Mouse (Mus musculus) CH12.LX (cell line): ENCODE measurements around the gene Skap1. TPM values are rescaled to one million over a fixed set of nuclear protein-coding genes. Genes with fewer than 3 reads are reported as not detected.

Experiments used
- DNase-seq: peaks from one replicate; pipeline ENCODE4 v3.0.0-alpha.2; 2013; ENCODE audit errors: extremely low read depth
- H3K27ac ChIP-seq: 2 replicates; pipeline ENCODE4 v1.5.1; 2012; ENCODE audit warnings: low read depth, mild to moderate bottlenecking, control low read depth, moderate library complexity; ENCODE audit not compliant: insufficient read depth
- H3K27me3 ChIP-seq: replicated peaks from 2 replicates; pipeline ENCODE3; 2012; ENCODE audit warnings: inconsistent platforms
- H3K36me3 ChIP-seq, 2 experiments: replicated peaks in 1 of 2; 2 replicates each; pipeline versions ENCODE3 to v1.6.1; 2012; ENCODE audit warnings: inconsistent platforms in 1 of 2, low read length in 1 of 2, mild to moderate bottlenecking in 1 of 2, mixed read lengths in 1 of 2, moderate library complexity in 1 of 2; ENCODE audit not compliant: control insufficient read depth in 1 of 2, insufficient read depth in 1 of 2
- H3K4me1 ChIP-seq, 2 experiments: 2 replicates each; pipeline ENCODE4 v1.6.1; 2012; ENCODE audit warnings: inconsistent platforms in 1 of 2, moderate library complexity in 1 of 2; ENCODE audit not compliant: insufficient read depth in 2 of 2, control insufficient read depth in 1 of 2
- H3K4me2 ChIP-seq: 2 replicates; pipeline ENCODE4 v1.6.1; 2012; ENCODE audit warnings: low read depth, mild to moderate bottlenecking, control low read depth; ENCODE audit not compliant: poor library complexity, insufficient read depth, severe bottlenecking
- H3K4me3 ChIP-seq, 3 experiments: fragments of 150-350 bp in 1 of 3; sonication (generic) in 1 of 3; replicated peaks in 1 of 3; 2 replicates each; pipeline versions ENCODE3 to v1.5.1; 2011 to 2012; ENCODE audit warnings: low read depth in 2 of 3, low read length in 2 of 3, mild to moderate bottlenecking in 2 of 3, moderate library complexity in 2 of 3, control low read depth in 1 of 3, improper control_type of control experiment in 1 of 3, inconsistent platforms in 1 of 3, mixed read lengths in 1 of 3; ENCODE audit not compliant: poor library complexity in 1 of 3
- H3K79me2 ChIP-seq: replicated peaks from 2 replicates; pipeline ENCODE4 v1.6.1; 2012; ENCODE audit warnings: mild to moderate bottlenecking, moderate library complexity; ENCODE audit not compliant: control insufficient read depth, poor library complexity, insufficient read depth, severe bottlenecking; ENCODE audit errors: extremely low read depth
- H3K9ac ChIP-seq: 2 replicates; pipeline ENCODE4 v1.6.1; 2012; ENCODE audit warnings: low read depth, mild to moderate bottlenecking, control low read depth, moderate library complexity; ENCODE audit not compliant: insufficient read depth
- H3K9me3 ChIP-seq: replicated peaks from 2 replicates; pipeline ENCODE3; 2012; ENCODE audit warnings: low read length, inconsistent platforms, mixed read lengths
- BHLHE40 ChIP-seq: IDR thresholded peaks from 2 replicates; pipeline ENCODE4 v1.6.1; 2011; ENCODE audit warnings: mild to moderate bottlenecking, low read depth, low read length, improper control_type of control experiment
- CHD1 ChIP-seq: IDR thresholded peaks from 2 replicates; pipeline ENCODE4 v1.6.1; 2012; ENCODE audit warnings: low read depth, low read length, improper control_type of control experiment, inconsistent platforms
- CHD2 ChIP-seq: IDR thresholded peaks from 2 replicates; pipeline ENCODE4 v1.6.1; 2011; ENCODE audit warnings: low read length, improper control_type of control experiment
- CTCF ChIP-seq, 2 experiments: IDR thresholded peaks in 1 of 2; conservative IDR thresholded peaks in 1 of 2; 2 replicates each; pipeline ENCODE4 v1.5.1; 2011 to 2012; ENCODE audit warnings: low read depth in 2 of 2, low read length in 2 of 2, improper control_type of control experiment in 1 of 2, inconsistent platforms in 1 of 2, mild to moderate bottlenecking in 1 of 2, moderate library complexity in 1 of 2
- E2F4 ChIP-seq: IDR thresholded peaks from 2 replicates; pipeline ENCODE4 v1.6.1; 2011; ENCODE audit warnings: low read depth, low read length, improper control_type of control experiment; ENCODE audit not compliant: insufficient replicate concordance
- ELF1 ChIP-seq: IDR thresholded peaks from 2 replicates; pipeline ENCODE4 v1.6.1; 2014; ENCODE audit warnings: low read depth, mild to moderate bottlenecking, inconsistent platforms, low read length, improper control_type of control experiment
- EP300 ChIP-seq: IDR thresholded peaks from 2 replicates; pipeline ENCODE4 v1.6.1; 2011; ENCODE audit warnings: low read length, improper control_type of control experiment
- ETS1 ChIP-seq: conservative IDR thresholded peaks from 2 replicates; pipeline ENCODE4 v1.6.1; 2012; ENCODE audit warnings: low read depth, mild to moderate bottlenecking, inconsistent platforms, low read length, improper control_type of control experiment, moderate library complexity
- GABPA ChIP-seq: IDR thresholded peaks from 2 replicates; pipeline ENCODE4 v1.6.1; 2012; ENCODE audit warnings: low read depth, low read length, improper control_type of control experiment, inconsistent platforms; ENCODE audit not compliant: insufficient replicate concordance
- HCFC1 ChIP-seq: IDR thresholded peaks from 2 replicates; pipeline ENCODE4 v1.6.1; 2012; ENCODE audit warnings: low read depth, mild to moderate bottlenecking, inconsistent platforms, low read length, improper control_type of control experiment
- IRF4 ChIP-seq: IDR thresholded peaks from 2 replicates; pipeline ENCODE4 v1.6.1; 2014; ENCODE audit warnings: low read depth, mild to moderate bottlenecking, inconsistent platforms, low read length, improper control_type of control experiment
- JUN ChIP-seq: IDR thresholded peaks from 2 replicates; pipeline ENCODE4 v1.6.1; 2011; ENCODE audit warnings: low read depth, mild to moderate bottlenecking, low read length, improper control_type of control experiment, moderate library complexity; ENCODE audit not compliant: insufficient read depth
- JUND ChIP-seq: conservative IDR thresholded peaks from 2 replicates; pipeline ENCODE4 v1.6.1; 2011; ENCODE audit warnings: low read depth, low read length, improper control_type of control experiment
- KAT2A ChIP-seq: IDR thresholded peaks from 2 replicates; pipeline ENCODE4 v1.6.1; 2012; ENCODE audit warnings: low read length, improper control_type of control experiment, inconsistent platforms; ENCODE audit not compliant: insufficient replicate concordance
- MAFK ChIP-seq: IDR thresholded peaks from 2 replicates; pipeline ENCODE4 v1.6.1; 2011; ENCODE audit warnings: low read length, improper control_type of control experiment; ENCODE audit not compliant: insufficient replicate concordance
- MAX ChIP-seq: IDR thresholded peaks from 2 replicates; pipeline ENCODE4 v1.6.1; 2011; ENCODE audit warnings: low read length, improper control_type of control experiment
- MAZ ChIP-seq: IDR thresholded peaks from 2 replicates; pipeline ENCODE4 v1.6.1; 2012; ENCODE audit warnings: low read depth, mild to moderate bottlenecking, inconsistent platforms, low read length, improper control_type of control experiment, moderate library complexity
- MEF2A ChIP-seq: IDR thresholded peaks from 2 replicates; pipeline ENCODE4 v1.6.1; 2014; ENCODE audit warnings: low read depth, mild to moderate bottlenecking, inconsistent platforms, low read length, improper control_type of control experiment, borderline replicate concordance
- MXI1 ChIP-seq: IDR thresholded peaks from 2 replicates; pipeline ENCODE4 v1.6.1; 2011; ENCODE audit warnings: mild to moderate bottlenecking, low read depth, low read length, improper control_type of control experiment
- MYC ChIP-seq: IDR thresholded peaks from 2 replicates; pipeline ENCODE4 v1.6.1; 2011; ENCODE audit warnings: low read depth, mild to moderate bottlenecking, improper control_type of control experiment, low read length
- NELFE ChIP-seq: IDR thresholded peaks from 2 replicates; pipeline ENCODE4 v1.6.1; 2011; ENCODE audit warnings: low read depth, low read length, improper control_type of control experiment
- NRF1 ChIP-seq: IDR thresholded peaks from 2 replicates; pipeline ENCODE4 v1.6.1; 2014; ENCODE audit warnings: low read depth, mild to moderate bottlenecking, inconsistent platforms, low read length, improper control_type of control experiment, moderate library complexity
- PAX5 ChIP-seq: IDR thresholded peaks from 2 replicates; pipeline ENCODE4 v1.6.1; 2012; ENCODE audit warnings: low read length, inconsistent platforms, mixed read lengths
- POLR2A ChIP-seq: IDR thresholded peaks from 2 replicates; pipeline ENCODE4 v1.6.1; 2011; ENCODE audit warnings: low read depth, mild to moderate bottlenecking, improper control_type of control experiment, low read length
- POLR2AphosphoS2 ChIP-seq: IDR thresholded peaks from 2 replicates; pipeline ENCODE4 v1.6.1; 2011; ENCODE audit warnings: low read depth, low read length, improper control_type of control experiment
- RAD21 ChIP-seq: IDR thresholded peaks from 2 replicates; pipeline ENCODE4 v1.6.1; 2011; ENCODE audit warnings: low read depth, mild to moderate bottlenecking, low read length, improper control_type of control experiment, moderate library complexity
- RCOR1 ChIP-seq: conservative IDR thresholded peaks from 2 replicates; pipeline ENCODE4 v1.6.1; 2012; ENCODE audit warnings: low read depth, mild to moderate bottlenecking, inconsistent platforms, low read length, improper control_type of control experiment
- SIN3A ChIP-seq: IDR thresholded peaks from 2 replicates; pipeline ENCODE4 v1.6.1; 2012; ENCODE audit warnings: low read length, improper control_type of control experiment, inconsistent platforms
- SMC3 ChIP-seq: IDR thresholded peaks from 2 replicates; pipeline ENCODE4 v1.6.1; 2011; ENCODE audit warnings: low read depth, low read length, improper control_type of control experiment
- TBP ChIP-seq: conservative IDR thresholded peaks from 2 replicates; pipeline ENCODE4 v1.6.1; 2011; ENCODE audit warnings: low read depth, low read length, improper control_type of control experiment
- TCF12 ChIP-seq: IDR thresholded peaks from 2 replicates; pipeline ENCODE4 v1.6.1; 2014; ENCODE audit warnings: low read depth, mild to moderate bottlenecking, inconsistent platforms, low read length, improper control_type of control experiment
- UBTF ChIP-seq: IDR thresholded peaks from 2 replicates; pipeline ENCODE4 v1.6.1; 2012; ENCODE audit warnings: low read depth, mild to moderate bottlenecking, inconsistent platforms, low read length, improper control_type of control experiment, moderate library complexity
- USF1 ChIP-seq: IDR thresholded peaks from 2 replicates; pipeline ENCODE4 v1.6.1; 2014; ENCODE audit warnings: low read depth, mild to moderate bottlenecking, inconsistent platforms, low read length, improper control_type of control experiment
- USF2 ChIP-seq: conservative IDR thresholded peaks from 2 replicates; pipeline ENCODE4 v1.6.1; 2011; ENCODE audit warnings: low read depth, low read length, improper control_type of control experiment
- ZC3H11A ChIP-seq: IDR thresholded peaks from 2 replicates; pipeline ENCODE4 v1.6.1; 2012; ENCODE audit warnings: low read depth, mild to moderate bottlenecking, inconsistent platforms, low read length, improper control_type of control experiment
- ZKSCAN1 ChIP-seq: IDR thresholded peaks from 2 replicates; pipeline ENCODE4 v1.6.1; 2012; ENCODE audit warnings: low read depth, inconsistent platforms, low read length, improper control_type of control experiment, borderline replicate concordance
- ZMIZ1 ChIP-seq: IDR thresholded peaks from 2 replicates; pipeline ENCODE4 v1.6.1; 2012; ENCODE audit warnings: low read depth, mild to moderate bottlenecking, inconsistent platforms, low read length, improper control_type of control experiment
- ZNF384 ChIP-seq: IDR thresholded peaks from 2 replicates; pipeline ENCODE4 v1.6.1; 2012; ENCODE audit warnings: low read depth, low read length, improper control_type of control experiment, inconsistent platforms
- dilution Hi-C: fragments of 300-500 bp; cut with MboI; formaldehyde crosslinking; loops from 2 replicates; pipeline ENCODE4 v1.14.3; 2020; ENCODE audit warnings: low sequenced_read_pairs; ENCODE audit not compliant: extremely low pct_unique_long_range_greater_than_20kb, extremely low pct_ligation_motif_present
- in situ Hi-C: fragments of 300-500 bp; cut with MboI; formaldehyde crosslinking; loops from 3 replicates; pipeline ENCODE4 v1.14.3; 2019; ENCODE audit warnings: low sequenced_read_pairs, low pct_ligation_motif_present, low pct_unique_long_range_greater_than_20kb, mixed read lengths
- polyA plus RNA-seq: library from polyadenylated mRNA; unstranded; fragments of >175 nt; gene quantifications from 2 replicates; pipeline ENCODE4 v1.2.1, GENCODE M21; 2012; ENCODE audit warnings: low read depth; ENCODE audit not compliant: insufficient read length
- total RNA-seq, 2 experiments: library from RNA; depleted of rRNA; stranded (reverse); fragments of 300-350 nt in 1 of 2; fragments of >200 nt in 1 of 2; gene quantifications; 2 replicates each; pipeline ENCODE4 v1.2.3; 2012 to 2014

The Skap1 gene
- total and polyA plus RNA-seq, 3 experiments = not detected

GRCm38 (mm10) chr11:96760042-96760441 is 295.6 kb downstream of the Skap1 start:
- in situ Hi-C loops = no loop called here
- Histone ChIP-seq H3K4me1 (peaks cover 29 to 52% of the 10 kb centered on the region in 2 experiments), H3K9ac (no peak overlapping the region), H3K27me3 (peaks cover 1% of the 10 kb centered on the region), H3K4me3 (no peak overlapping the region), H3K9me3 (peaks cover 3% of the 10 kb centered on the region)
- no peak for TF ChIP-seq MAX
- no peak for TF ChIP-seq NRF1
- TF ChIP-seq JUN = no peak
- TF ChIP-seq EP300 = no peak
- peak; percentile 61; the same call in 1 of the 2 replicates for TF ChIP-seq MEF2A
- no peak for TF ChIP-seq NELFE
- TF ChIP-seq MAFK = no peak
- TF ChIP-seq MXI1 = no peak
- TF ChIP-seq UBTF = no peak
- no peak for TF ChIP-seq CHD1
- TF ChIP-seq HCFC1 = no peak
- TF ChIP-seq POLR2AphosphoS2 = no peak
- no peak for TF ChIP-seq RCOR1
- TF ChIP-seq ELF1 = no peak
- no peak for TF ChIP-seq MAZ
- TF ChIP-seq USF1 = no peak
- peak; percentile 53; the same call in 1 of the 2 replicates for TF ChIP-seq IRF4
- no peak for TF ChIP-seq ETS1
- TF ChIP-seq BHLHE40 = no peak
- no peak for TF ChIP-seq ZNF384
- TF ChIP-seq PAX5 = no peak
- TF ChIP-seq ZMIZ1 = no peak
- peak; percentile 91 for TF ChIP-seq ZC3H11A
- no peak for TF ChIP-seq E2F4
- peak; percentile 69 for TF ChIP-seq MYC
- TF ChIP-seq ZKSCAN1 = no peak
- TF ChIP-seq RAD21 = peak; percentile 100
- TF ChIP-seq KAT2A = no peak
- peak; percentile 96 to 99 for TF ChIP-seq CTCF (conservative IDR thresholded peaks at IDR 0.05 in 1 of 2, IDR thresholded peaks at IDR 0.05 in 1 of 2; ENCODE audit: low read depth in 2 of 2, low read length in 2 of 2)
- peak; percentile 98 for TF ChIP-seq SMC3
- peak; percentile 50 for TF ChIP-seq TCF12
- TF ChIP-seq POLR2A = no peak
- TF ChIP-seq CHD2 = no peak
- no peak for TF ChIP-seq GABPA
- TF ChIP-seq SIN3A = peak; percentile 59
- no peak for TF ChIP-seq TBP
- no peak for TF ChIP-seq USF2
- 0 out of 2 replicates have a peak, but pooled peaks have one; percentile 19 for TF ChIP-seq JUND
- TF ChIP-seq, all 38 proteins: peak for 10
- Histone ChIP-seq H3K36me3 (peaks cover 5 to 20% of the 10 kb centered on the region in 2 experiments), H3K4me2 (no peak overlapping the region), H3K79me2 (no peaks in the 10 kb centered on the region), H3K27ac (no peak overlapping the region)
- DNase-seq = peak; percentile 89
- dilution Hi-C loops = no loop called here
